Mouse (Mus musculus): ENCODE measurements around the gene Acot2. TPM values are rescaled to one million over a fixed set of nuclear protein-coding genes. Genes with fewer than 3 reads are reported as not detected.

Gene Acot2
- 2.5 and 3.4 TPM in 2 replicates for polyA plus RNA-seq (2012; rRNA removed)

DNA sequence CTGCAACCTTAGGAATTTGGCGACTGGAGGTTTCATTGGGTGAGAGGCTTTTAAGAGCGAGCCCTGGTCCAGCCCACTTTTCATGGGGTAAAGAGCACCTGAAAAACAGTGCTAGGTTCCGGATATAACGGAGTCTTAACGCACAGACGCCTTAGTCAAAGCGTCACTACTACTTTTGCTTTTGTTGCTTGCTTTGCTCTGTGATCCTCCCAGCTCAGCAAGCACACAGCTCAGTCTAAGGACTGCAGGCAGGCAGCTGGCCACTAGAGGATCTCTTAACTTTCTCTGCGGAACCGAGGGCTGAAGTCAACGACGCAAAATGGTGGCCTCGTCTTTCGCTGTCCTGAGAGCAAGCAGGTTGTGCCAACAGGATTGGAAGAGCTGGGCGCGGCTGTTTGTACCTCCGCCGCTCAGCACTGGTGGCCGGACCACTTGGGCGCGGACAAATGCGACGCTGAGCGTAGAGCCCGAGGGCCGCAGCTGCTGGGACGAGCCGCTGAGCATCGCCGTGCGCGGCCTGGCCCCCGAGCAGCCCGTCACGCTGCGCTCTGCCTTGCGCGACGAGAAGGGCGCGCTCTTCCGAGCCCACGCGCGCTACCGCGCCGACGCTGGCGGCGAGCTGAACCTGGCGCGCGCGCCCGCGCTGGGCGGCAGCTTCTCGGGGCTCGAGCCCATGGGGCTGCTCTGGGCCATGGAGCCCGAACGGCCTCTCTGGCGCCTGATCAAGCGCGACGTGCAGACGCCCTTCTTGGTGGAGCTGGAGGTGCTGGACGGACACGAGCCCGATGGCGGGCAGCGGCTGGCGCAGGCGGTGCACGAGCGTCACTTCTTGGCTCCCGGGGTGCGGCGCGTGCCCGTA lies at the start of gene Acot2:
Gene Acot2 (plus strand): TSS at position 279 of the 859 bp plus-strand sequence.

DNA sequence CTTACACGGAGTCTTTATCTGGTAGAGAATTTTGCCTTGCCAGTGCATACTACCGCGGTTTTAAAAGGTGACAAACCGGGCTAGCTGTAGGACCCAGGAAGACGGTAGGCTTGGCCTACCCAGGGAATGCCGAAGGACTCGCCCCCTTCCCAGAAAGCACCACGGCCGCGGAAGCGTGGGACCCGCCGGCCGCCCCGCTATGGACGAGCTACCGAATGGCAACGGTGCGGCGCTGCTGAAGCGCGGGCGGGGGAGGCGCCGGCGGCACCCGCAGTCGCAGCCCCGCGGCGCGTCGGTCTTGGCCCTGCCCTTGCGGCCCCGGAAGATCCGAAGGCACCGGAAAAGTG lies 37.2 kb upstream of the Acot2 start, which contains the start of gene Riox1:
Gene Riox1 (plus strand): TSS at position 116 of the 347 bp plus-strand sequence.

DNA sequence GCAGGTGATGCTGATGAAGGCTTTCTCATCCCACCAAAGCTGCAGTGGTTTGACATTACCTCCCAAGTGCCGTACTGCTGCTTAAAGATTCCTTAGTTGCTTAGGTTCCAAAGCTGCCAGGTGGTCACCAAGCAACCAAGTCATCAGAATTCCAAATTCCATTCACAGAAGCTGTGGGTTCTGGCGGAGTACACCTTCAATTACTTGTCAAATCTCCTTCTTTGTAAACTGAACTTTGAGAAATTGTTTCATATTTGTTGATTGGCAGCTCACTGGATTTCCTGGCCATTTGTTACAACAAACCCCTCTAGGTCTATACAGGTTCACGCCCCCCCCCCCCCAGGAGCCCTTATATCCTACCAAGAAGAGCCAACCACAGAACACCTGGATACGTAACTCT lies 2.9 kb upstream of the Acot2 start, which contains the start of gene Heatr4:
Gene Heatr4 (minus strand): TSS at position 101 of the 400 bp plus-strand sequence.

DNA sequence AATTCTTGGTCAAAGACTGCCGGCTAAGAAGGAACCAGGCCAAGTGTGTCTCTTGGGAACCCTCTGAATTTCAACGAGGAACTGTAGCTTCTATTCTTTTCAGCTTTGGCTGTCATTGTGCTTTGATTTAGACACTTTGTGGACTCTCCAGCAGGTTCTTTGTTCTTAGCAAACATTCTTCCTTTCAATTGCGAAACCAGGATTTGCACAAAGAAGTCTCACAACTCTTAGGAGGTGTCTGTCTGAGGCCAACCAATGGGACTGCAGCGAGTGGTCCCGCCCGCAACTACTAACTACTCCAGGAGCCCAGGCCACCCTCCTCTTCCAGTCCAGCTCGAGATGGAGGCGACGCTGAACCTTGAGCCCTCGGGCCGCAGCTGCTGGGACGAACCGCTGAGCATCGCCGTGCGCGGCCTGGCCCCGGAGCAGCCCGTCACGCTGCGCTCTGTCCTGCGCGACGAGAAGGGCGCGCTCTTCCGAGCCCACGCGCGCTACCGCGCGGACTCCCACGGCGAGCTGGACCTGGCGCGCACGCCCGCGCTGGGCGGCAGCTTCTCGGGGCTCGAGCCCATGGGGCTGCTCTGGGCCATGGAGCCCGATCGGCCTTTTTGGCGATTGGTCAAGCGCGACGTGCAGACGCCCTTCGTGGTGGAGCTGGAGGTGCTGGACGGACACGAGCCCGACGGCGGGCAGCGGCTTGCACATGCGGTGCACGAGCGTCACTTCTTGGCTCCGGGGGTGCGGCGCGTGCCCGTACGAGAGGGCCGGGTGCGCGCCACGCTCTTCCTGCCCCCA lies 21.7 kb downstream of the Acot2 start, which contains the start of gene Acot1:
Gene Acot1 (plus strand): TSS at position 320 of the 795 bp plus-strand sequence.

DNA sequence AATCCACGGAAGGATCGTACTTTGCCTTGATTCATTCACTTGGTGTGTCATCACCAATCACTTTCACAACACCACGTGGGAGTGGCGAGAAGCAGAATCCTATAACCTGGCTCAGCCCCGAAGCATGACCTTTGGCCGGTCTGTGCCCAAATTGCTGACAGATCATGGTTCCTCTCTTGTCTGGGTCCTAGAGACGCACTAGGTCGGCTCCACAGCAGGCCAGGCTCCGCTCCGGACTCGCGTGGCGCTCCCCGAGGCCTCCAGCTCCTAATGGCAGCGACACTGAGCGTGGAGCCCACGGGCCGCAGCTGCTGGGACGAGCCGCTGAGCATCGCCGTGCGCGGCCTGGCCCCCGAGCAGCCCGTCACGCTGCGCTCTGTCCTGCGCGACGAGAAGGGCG lies 50.6 kb downstream of the Acot2 start, which contains the start of gene Acot4:
Gene Acot4 (plus strand): TSS at position 139 of the 400 bp plus-strand sequence.

DNA sequence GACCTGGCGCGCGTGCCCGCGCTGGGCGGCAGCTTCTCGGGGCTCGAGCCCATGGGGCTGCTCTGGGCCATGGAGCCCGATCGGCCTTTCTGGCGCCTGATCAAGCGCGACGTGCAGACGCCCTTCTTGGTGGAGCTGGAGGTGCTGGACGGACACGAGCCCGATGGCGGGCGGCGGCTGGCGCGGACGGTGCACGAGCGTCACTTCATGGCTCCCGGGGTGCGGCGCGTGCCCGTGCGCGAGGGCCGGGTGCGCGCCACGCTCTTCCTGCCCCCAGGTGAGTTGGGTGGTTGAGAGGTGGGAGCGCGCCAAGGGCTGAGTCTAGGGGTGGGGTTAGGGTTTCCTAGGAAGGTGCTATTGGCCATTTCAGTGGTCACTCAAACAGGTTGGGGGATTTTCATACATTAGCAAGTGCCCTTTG lies 51.0 kb downstream of the Acot2 start, which contains the start of gene Gm49366:
Gene Gm49366 (plus strand): TSS at position 245 of the 421 bp plus-strand sequence.

Other genes with a start within 250 kb of the Acot2 start
- 0.90 and 1.1 TPM in 2 replicates for gene Papln, start 224.2 kb upstream of the Acot2 start, polyA plus RNA-seq (2012; rRNA removed)
- gene Numb, start 65.9 kb upstream of the Acot2 start, polyA plus RNA-seq (2012; rRNA removed): 11.8 and 13.5 TPM in 2 replicates
- gene Riox1, start 37.3 kb upstream of the Acot2 start, polyA plus RNA-seq (2012; rRNA removed): 6.0 and 7.4 TPM in 2 replicates
- gene Heatr4, start 3.0 kb upstream of the Acot2 start, polyA plus RNA-seq (2012; rRNA removed): not detected in 2 replicates
- gene Acot1, start 21.6 kb downstream of the Acot2 start, polyA plus RNA-seq (2012; rRNA removed): 11.4 and 16.9 TPM in 2 replicates
- 4.4 and 5.2 TPM in 2 replicates for gene Acot4, start 50.5 kb downstream of the Acot2 start, polyA plus RNA-seq (2012; rRNA removed)
- gene Gm49366, start 51.1 kb downstream of the Acot2 start, polyA plus RNA-seq (2012; rRNA removed): not detected in 2 replicates
- gene Acot3, start 64.3 kb downstream of the Acot2 start, polyA plus RNA-seq (2012; rRNA removed): 2.4 and 2.8 TPM in 2 replicates
- gene Acot5, start 81.5 kb downstream of the Acot2 start, polyA plus RNA-seq (2012; rRNA removed): not detected in 2 replicates
- 0.87 and 0.93 TPM in 2 replicates for gene Acot6, start 112.8 kb downstream of the Acot2 start, polyA plus RNA-seq (2012; rRNA removed)
- 0.40 and 0.42 TPM in 2 replicates for gene Dnal1, start 126.5 kb downstream of the Acot2 start, polyA plus RNA-seq (2012; rRNA removed)
- 0.12 TPM in 2 replicates for gene Pnma1, start 160.6 kb downstream of the Acot2 start, polyA plus RNA-seq (2012; rRNA removed)
- gene Elmsan1, start 231.0 kb downstream of the Acot2 start, polyA plus RNA-seq (2012; rRNA removed): 3.6 and 4.5 TPM in 2 replicates

Data from liver, embryonic 14 days (tissue).